Mouse (Mus musculus) myocyte (in vitro differentiated cells): ENCODE data around the gene Cct5.

Experiments
- E2F4 ChIP-seq: IDR thresholded peaks from one replicate; pipeline ENCODE4 v1.6.1; 2011; ENCODE audit warnings: mild to moderate bottlenecking, control low read depth, moderate library complexity; ENCODE audit not compliant: insufficient read depth
- MYOD1 ChIP-seq, 3 experiments: IDR thresholded peaks; one replicate each; pipeline ENCODE4 v1.6.1; 2011; ENCODE audit warnings: control low read depth in 2 of 3, low read depth in 2 of 3, mild to moderate bottlenecking in 2 of 3, moderate library complexity in 1 of 3; ENCODE audit not compliant: insufficient read length in 2 of 3, control insufficient read depth in 1 of 3
- MYOG ChIP-seq, 3 experiments: IDR thresholded peaks; one replicate each; pipeline ENCODE4 v1.6.1; 2011; ENCODE audit warnings: control low read depth in 2 of 3, low read depth in 2 of 3, mild to moderate bottlenecking in 2 of 3; ENCODE audit not compliant: insufficient read length in 2 of 3, control insufficient read depth in 1 of 3, insufficient read depth in 1 of 3
- POLR2A ChIP-seq: IDR thresholded peaks from one replicate; pipeline ENCODE4 v1.6.1; 2011; ENCODE audit warnings: low read depth, mild to moderate bottlenecking, control low read depth, moderate library complexity; ENCODE audit not compliant: insufficient read length
- TCF12 ChIP-seq: IDR thresholded peaks from one replicate; pipeline ENCODE4 v1.6.1; 2011; ENCODE audit warnings: mild to moderate bottlenecking, control low read depth; ENCODE audit not compliant: poor library complexity, insufficient read depth, severe bottlenecking
- USF1 ChIP-seq: IDR thresholded peaks from one replicate; pipeline ENCODE4 v1.6.1; 2011; ENCODE audit warnings: low read depth, mild to moderate bottlenecking, control low read depth, moderate library complexity

DNA sequence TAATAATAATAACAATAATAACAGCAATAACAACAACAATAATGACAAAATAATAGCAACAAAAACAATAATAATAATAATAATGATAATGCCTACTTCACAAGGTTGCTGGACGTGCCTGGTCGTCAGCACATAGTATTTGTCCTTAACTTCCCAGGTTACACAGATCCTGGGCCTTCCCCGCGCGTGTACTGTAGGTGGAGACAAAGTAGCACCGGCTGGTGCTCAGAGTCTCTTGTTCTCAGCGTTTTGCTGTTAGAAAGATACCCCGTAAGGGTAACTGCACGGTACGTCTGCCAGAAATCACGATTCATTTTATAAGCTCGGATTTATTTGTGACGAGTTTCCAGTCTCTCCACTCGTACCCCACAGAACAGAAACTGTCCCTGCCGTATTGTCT lies 822 bp upstream of the Cct5 start:
- TF ChIP-seq MYOD1 (IDR thresholded peaks at IDR 0.05; ENCODE audit: control insufficient read depth in 1 of 3, insufficient read length in 2 of 3, low read depth in 2 of 3): no peak
- TF ChIP-seq TCF12: no peak
- TF ChIP-seq POLR2A: no peak
- TF ChIP-seq E2F4: no peak
- TF ChIP-seq MYOG (IDR thresholded peaks at IDR 0.05; ENCODE audit: control insufficient read depth in 1 of 3, insufficient read depth in 1 of 3, insufficient read length in 2 of 3, low read depth in 2 of 3): no peak
- no peak for TF ChIP-seq USF1
